Mouse (Mus musculus) heart, postnatal 36 days (tissue): Measurements from ENCODE around the gene Tbcb. TPM values are rescaled to one million over a fixed set of nuclear protein-coding genes. Genes with fewer than 3 reads are reported as not detected.
"Not testable (repeated sequence)": the region's sequence is repeated elsewhere in the genome, so short reads cannot be mapped to it uniquely, and the experiment has no call there.

Experiments used
- DNase-seq, 2 experiments: peaks; one replicate each; pipeline ENCODE4 v3.0.0; 2021 to 2022
- intact Hi-C: fragments of 180-260 bp; cut with DNase I; formaldehyde crosslinking; loops from one replicate; pipeline ENCODE4 v1.15.1; 2025
- total RNA-seq, 2 experiments: library from RNA; stranded (reverse); gene quantifications; 2 replicates each; pipeline ENCODE4 v1.2.3; 2021

Gene Tbcb
- total RNA-seq, result 10 to 100 TPM; 58.8 to 61.7 TPM

DNA sequence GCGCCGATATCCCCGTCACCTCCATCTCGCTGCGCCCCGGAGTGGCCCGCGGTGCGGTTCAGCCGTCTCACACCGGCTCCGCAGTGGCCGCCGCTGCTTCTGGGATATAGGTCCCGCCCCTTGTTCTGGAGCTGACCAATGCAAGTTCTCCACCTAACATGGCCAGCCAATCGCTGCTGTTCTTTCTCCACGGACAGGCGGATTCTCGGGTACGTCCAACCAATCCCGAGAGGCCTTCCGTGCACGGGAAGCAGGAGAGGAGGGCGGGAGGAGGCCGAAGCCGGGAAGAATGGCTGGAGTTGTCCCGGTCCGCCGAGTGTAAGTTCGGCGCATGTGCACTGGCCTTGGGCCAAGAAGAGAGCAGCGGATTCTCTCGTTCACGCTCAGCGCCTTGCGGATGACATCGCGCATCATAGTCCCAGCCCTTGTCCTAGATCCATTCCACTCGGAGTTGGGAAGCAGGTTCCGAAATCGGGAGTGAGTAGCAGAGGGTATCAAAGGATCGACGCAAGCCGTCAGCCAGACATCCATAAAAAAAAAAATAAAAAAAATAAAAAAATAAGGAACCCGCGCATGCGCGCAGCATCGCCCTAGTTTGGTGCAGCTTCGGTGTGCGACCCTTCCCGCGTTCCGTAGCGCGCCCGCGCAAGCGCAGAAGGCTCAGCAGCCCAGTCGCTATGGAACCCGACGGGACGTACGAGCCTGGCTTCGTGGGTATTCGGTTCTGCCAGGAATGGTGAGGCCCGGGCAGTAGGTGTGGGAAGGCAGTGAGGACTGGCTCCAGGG, at the start of gene Tbcb, which contains the start of gene Polr2i:
Gene Tbcb (minus strand): TSS at position 604 of the 786 bp plus-strand sequence.
Gene Polr2i (plus strand): TSS at position 280 of the 786 bp plus-strand sequence.
- peak; percentile 97 to 98 for DNase-seq
- intact Hi-C loops, result no loop called here

DNA sequence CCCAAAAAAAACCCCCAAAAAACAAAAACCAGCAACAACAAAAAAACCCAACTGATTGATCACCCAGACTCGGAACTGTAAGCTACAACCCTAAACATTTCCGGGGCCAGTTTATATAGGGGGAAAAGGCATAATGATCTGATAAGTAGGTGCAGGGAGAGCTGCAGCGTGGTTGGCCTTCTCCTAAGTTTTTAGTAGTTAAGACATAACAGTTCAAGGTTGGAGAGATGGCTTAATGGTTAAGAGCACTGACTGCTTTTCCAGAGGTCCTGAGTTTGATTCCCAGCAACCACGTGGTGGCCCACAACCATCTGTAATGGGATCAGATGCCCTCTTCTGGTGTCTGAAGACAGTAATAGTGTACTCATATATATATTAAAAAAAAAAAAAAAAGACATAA, 49.5 kb upstream of the Tbcb start:
- no peak for DNase-seq
- intact Hi-C loops, result loop anchor here (5.0 kb wide), 1 partner anchor 114 kb away; the partner anchor contains the start of gene Zfp146

DNA sequence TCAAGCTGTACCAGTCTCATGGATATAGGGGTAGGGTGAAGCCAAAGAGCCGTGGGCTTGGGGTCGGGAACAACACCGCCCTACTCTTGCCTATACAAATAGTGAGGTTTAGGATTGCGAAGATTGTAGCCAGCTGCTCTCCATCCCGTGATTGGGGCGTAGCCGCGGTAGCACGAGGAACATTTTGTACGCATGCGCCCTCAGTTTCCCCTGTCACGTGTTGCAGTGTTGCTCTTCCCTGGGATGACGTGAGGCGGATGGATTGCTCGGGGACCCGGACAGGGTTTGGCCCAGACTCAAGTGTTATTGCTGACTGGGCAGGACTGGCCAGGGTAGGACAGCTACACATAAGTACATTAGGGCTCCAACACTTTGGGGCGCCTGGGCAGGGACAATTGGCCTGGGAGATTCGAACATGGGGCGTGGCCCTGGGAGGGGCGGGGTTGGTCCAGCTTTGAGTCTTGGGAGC, 48.6 kb upstream of the Tbcb start:
- peak; percentile 81 to 88 for DNase-seq
- intact Hi-C loops, result loop anchor here (5.0 kb wide), 1 partner anchor 113 kb away; the partner anchor contains the start of gene Zfp146

DNA sequence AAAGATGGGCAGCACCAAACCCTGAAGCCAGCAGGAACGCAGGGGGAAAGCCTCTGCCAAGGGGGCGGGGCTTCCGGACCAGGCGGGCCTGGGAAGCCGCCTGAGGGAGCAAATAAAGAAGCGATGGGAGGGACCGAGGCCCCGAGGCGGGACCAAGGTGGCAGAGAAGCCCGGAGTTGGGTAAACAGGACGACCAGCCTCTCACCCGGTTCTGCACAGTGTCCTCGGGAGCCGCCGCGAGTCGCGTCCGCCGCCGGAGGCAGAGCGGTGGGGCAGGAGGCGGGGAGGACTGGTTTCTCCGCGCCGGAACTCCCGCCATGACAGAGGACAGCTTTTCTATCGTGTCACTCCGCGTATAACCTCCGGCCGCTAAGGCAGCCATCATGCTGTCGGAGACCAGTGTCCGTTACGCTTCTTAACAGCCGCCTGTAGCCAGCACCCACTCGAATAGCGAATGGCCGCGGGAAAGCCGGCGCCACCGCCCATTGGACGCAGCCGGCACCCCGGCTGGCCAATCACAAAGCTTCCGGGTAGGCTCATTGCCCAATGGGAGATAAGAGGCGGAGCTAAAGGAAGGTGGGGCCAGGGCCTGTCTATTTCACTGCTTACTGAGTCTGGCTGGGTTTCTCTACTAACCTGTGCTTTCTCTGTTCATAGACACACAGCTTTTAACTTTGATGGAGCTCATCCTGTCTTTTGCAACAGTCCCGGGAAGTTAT, 48.0 kb upstream of the Tbcb start, which contains the start of the genes Thap8 and Wdr62:
Gene Thap8 (plus strand): TSS at position 144 of the 719 bp plus-strand sequence.
Gene Wdr62 (minus strand): TSS at position 469 of the 719 bp plus-strand sequence.
- intact Hi-C loops, result loop anchor here (5.0 kb wide), 1 partner anchor 113 kb away; the partner anchor contains the start of gene Zfp146
- DNase-seq, result peak; percentile 88 to 89

DNA sequence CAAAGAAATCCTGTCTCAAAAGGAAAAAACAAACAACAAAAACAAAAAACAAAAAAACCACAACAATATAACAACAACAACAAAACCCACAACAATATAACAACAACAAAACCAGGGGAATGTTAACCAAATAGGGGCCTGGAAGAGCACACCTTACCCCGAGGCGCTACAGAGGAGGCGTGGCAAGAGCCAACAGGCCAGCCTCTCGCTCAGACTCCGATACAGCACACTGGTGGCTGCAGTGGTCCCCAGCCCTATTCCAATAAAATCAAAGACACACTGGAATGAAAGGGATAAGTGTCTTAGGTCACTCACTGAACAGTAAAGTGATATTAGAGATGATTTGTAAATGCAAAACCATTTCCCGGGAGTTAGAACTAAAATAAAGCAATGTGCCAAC, 47.5 kb upstream of the Tbcb start:
- intact Hi-C loops, result no loop called here
- no peak for DNase-seq

DNA sequence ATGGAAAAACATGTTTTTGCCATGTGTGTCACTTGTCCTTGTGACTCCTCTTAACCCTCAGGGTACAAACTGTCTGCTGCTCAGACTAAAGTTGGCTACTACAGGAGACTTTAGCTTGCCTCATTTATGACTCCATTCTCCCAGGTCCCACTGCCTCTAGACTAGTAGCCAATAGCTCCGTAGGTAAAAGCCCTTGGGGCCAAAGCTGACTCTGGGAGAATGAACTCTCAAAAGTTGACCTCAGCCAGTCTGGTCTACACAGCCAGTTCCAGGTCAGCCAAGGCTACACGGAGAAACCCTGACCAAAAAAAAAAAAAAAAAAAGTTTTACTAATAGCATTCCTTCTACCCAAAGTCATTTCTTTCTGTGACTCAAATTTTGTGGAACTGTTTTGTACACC, 46.8 kb upstream of the Tbcb start:
- intact Hi-C loops, result no loop called here
- no peak for DNase-seq

DNA sequence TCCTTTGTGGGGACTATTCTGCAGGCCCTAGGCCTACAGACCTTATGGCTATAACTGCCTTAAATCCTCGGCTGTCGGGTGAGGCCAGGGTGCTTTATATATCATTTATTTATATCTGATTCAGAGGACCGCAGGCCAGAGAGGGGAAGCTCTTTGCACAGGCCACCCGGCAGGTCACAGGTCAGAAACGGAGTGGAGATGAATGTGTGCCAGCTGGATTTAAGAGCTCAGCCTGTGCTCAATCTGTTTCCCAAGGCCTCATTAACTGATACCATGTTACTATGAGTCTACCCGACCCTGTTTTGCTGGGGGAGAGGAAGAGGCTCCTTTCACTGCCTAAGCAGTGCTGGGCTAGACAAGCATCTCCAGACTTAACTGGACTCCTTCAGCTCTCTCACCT, 42.3 kb upstream of the Tbcb start:
- DNase-seq, result no peak
- intact Hi-C loops, result no loop called here

DNA sequence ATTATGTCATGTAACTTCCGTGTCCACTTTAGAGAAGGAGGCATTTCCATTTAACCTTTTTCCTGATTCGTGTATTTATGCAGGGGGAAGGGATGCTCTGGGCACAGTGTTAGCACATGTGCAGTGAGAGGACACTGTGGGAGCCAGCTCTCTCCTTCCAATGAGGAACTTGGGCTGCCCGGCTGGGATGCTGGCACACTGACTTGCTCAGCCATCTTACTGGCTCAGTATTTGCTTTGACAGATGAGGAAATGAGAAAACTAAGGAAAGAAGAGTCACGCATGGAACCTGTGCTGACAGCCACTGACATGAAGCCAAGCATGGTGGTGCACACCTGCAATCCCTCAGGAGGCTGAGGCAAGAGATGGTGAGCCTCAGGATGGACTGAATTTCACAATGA, 37.6 kb upstream of the Tbcb start:
- intact Hi-C loops, result no loop called here
- DNase-seq, result no peak

DNA sequence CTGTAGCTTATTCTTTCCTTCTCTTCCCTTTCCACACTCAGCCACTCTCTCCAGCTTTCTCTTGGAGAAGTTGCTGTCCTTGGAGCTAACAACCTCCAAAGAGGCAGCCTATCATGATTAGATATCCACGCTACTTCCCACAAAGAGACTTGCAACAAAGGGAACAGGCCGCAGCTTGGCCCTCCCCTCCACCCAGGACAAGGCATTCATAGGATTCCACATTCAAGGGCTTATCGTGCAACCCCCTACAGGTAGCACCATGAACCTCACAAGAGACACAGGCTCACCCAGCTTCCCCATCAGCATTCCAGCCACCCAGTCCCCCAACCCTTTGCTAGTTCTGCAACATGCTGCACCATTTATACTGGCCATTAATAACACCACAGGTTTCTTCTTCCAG, 34.7 kb upstream of the Tbcb start:
- no peak for DNase-seq
- intact Hi-C loops, result no loop called here

DNA sequence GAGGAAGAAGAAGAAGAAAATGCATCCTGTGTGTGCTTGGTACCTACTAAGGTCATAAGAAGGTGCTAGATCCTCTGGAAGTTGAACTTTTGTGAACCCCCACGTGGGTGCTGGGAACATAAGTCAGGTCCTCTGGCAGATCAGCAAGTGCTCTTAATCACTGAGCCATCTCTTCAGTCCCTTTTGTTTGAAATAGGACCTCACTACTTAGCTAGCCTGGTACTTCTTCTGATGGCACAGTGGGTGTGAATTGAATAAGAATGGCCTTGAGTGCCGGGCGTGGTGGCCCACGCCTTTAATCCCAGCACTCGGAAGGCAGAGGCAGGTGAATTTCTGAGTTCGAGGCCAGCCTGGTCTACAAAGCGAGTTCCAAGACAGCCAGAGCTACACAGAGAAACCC, 33.9 kb upstream of the Tbcb start:
- intact Hi-C loops, result no loop called here
- DNase-seq, result no peak

DNA sequence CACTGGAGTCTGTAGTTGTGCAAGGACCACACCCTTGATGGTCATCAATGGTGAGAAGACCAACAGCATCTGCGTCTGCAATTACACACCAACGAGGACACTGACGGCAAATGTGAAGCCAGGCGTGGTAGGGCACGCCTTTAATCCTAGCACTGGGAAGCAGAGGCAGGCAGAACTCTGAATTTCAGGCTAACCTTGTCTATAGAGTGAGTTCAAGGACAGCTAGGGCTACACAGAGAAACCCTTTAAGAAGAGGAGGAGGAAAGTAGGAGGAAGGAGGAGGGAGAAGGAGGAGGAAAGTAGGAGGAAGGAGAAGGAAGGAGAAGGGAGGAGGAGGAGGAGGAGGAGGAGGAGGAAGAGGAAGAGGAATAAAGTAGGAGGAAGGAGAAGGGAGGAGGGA, 33.5 kb upstream of the Tbcb start:
- DNase-seq, result no peak
- intact Hi-C loops, result no loop called here

DNA sequence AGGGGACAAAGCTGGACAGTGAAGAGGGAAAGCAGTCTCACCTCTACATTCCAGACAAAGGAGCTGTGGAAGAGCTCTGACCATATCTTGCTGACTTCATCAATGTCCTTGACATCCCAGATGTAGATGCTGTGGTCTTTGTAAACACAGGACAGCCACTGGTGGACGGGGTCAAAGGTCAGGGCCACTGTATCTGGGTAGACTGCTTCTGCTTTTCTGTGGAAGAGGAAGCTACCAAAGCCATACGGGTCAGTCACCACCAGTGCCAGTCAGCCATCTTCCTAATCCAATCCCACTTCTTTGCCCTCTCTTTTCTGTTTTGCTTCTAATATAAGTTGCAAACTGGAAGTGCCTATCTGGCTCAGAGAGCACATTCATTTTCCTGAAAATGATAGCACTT, 33.0 kb upstream of the Tbcb start:
- no peak for DNase-seq
- intact Hi-C loops, result no loop called here

DNA sequence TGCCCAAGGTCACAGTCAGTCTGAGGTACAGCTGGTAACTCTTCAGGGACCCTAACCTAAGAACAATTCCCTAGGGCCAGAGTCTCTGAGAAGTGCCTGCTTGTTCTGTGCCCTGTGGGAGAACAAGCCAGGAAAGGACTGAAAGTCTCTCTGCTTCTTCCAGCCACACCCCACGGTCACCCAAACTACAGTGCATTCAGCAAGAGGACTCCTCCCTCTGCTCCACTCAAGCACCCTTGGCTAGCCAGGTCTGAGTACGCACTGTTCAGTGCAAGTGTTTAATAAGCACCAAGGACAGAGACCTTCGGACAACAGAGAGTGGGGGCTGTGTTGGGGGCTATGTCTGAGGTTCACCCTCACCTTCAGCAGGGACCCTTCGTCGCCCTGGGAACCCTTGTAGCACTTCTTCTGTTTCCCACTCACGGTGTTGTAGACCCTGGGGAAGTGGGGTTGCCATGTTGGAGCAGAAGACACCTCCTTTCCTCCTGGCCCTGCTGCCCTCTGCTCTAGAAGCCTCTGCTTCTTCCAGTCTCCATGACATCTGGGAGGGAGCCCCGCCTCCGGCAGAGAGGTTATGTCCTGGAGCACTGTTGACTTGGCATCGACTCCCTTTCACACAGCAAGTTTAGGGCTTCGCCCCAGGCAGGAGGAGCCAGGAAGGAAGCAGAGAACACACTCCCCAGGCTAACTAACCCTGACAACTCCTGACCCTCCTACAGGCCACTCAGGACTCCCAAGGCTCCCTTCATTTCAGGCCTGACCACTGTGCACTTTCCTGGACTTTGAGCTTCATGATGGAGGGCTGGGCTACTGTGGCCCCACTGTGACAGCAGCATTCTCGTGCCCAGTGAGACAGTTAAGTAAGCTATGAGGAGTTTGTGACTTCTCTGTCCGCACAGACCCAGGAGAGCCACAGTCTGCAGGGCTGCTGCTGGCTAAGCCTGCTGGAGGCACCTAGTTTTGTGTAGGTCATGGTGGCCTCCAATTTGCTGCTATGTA, 20.2 kb upstream of the Tbcb start:
- no peak for DNase-seq
- intact Hi-C loops, result no loop called here

DNA sequence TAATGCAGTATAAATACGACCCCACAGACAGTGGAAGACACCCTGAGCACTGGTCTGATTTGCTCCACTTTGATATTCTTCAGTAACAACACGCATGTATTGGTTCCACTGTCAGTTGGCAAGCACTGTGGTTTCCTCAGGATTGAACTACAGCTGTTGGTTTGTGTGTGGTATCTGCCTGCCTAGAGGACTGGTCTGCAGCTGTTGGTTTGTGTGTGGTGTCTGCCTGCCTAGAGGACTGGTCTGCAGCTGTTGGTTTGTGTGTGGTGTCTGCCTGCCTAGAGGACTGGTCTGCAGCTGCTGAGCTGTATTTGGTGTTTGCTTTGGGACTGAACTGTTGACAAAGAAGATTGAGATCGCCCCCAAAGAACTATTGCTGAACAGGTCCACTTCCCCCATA, 5.3 kb upstream of the Tbcb start:
- DNase-seq, intact Hi-C loops: not testable (repeated sequence)

DNA sequence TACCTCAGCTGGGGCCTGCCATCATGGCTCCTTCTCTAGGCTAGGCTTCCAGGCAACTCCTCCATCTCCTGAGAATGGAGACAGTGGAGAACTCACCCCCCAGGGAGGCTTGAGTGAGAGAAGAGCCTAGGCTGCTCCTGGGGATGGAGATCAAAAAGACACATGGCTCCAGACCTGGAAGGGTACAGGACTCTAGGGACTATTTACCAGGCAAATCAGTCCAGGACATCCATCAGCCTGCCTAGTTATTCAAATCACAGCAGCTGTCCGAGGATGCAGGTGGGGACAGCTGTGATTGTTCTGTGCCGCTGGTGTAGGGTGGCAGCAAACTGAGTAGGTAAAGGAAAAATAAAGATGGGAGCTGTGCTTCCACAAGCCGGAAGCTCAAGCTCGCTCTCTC, 3.6 kb upstream of the Tbcb start, which contains the start of gene Ovol3:
Gene Ovol3 (minus strand): TSS at position 101 of the 400 bp plus-strand sequence.
- intact Hi-C loops, result no loop called here
- DNase-seq, result no peak

DNA sequence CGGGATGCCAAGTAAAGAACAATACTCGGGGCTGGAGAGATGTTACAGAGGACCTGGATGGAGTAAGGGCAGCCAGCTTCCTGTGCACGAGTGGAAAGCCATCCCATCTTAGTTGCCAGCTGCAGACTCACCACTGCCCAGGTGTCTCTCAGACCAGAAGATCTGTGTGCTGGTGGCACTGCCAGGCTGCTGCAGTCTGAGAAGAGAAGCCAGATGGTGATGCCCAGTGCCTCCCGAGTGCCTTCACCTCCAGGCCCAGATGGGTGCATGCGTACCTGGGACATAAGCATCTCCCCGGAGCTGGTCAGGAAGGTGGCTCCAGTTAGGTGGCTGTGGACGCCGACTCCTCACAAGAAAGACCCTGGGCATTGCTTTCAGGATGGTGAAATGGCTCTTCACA, 3.0 kb upstream of the Tbcb start:
- DNase-seq, result no peak
- intact Hi-C loops, result no loop called here

DNA sequence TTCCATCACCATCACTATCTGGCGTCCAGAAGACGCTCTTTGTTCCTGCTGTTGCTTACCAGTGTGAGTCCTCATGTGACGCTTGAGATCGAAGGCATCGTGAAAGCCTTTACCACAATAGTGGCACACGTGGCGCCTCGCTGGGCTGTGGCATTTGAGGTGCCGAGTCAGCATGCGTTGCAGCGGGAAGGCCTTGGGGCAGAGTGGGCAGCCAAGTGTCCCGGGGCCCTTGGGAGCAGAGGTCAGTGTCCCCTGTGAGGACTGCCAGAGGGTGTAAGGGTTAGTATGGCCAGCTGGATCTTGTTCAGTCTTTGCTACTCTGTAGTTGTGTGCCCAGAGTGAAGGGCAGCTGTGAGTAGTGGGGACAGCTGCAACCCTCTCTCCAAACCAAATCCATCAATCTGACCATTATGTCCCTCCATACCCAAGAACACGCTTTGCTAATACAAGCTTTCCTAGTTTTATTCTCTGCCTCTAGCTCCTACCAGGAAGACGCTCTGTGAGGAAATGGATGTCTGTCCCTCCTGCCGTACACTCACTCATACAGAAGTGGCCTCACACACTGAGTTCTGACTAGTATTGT, 2.3 kb upstream of the Tbcb start:
- DNase-seq, result no peak
- intact Hi-C loops, result no loop called here

DNA sequence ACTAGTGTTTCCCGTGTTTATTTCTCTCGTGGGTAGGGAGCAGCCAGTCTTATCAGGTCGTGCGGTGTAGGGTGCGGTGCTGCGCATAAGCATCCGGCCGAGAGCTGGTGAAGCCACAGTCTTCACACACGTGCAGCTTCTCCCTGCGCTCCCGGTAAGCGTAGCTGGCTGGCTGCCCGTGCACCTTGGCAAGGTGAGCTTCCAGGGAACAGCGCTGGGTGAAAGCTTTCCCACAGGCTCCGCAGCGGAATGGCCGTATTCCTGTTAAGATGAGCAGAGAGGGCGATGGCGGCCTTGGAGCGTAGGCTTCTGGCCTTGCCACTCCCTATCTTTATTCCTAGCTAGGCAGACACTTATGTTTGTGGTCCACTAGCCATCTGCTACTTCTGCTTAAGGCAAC, 1.3 kb upstream of the Tbcb start:
- intact Hi-C loops, result no loop called here

DNA sequence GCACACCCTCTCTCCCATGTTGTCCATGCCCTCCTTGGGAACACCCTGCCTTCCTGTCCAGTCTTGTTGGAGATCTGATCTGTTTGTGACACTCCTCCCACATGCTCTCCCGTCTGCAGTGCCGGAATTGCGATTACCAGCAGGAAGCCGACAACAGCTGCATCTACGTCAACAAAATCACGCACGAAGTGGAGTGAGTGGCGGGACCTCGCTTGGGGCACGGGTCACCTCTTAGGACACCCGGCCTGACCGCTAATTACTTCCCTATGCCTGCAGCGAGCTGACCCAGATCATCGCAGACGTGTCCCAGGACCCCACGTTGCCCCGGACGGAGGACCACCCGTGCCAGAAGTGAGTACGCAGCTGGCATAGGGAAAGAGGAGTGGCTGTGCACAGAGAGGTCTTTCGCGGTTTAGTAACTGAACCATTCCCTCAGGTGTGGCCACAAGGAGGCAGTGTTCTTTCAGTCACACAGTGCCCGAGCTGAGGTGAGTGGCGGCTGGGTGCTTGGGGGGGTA, 618 bp upstream of the Tbcb start:
- intact Hi-C loops, result no loop called here
- DNase-seq, result peak in 1 of 2 experiments; percentile 53

More for the DNA sequence above, 1.3 kb upstream of the Tbcb start:
- no peak for DNase-seq

DNA sequence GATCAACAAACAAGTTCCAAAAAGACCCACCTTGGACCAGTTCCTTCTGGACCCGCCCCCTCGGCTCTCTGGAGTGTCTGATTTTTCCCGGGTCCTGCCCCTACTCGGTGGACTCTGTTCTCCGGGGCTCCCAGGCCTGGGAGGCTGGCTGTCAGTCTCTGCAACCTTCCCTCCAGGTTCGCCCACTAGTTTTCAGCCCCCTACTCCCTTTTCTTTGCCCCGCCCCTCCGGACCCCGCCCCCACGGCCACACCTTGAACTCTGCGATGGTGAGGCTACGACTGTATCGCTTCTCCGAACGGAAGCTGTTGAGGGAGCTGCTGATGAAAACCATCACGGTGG, 774 bp downstream of the Tbcb start:
- intact Hi-C loops, result no loop called here
- no peak for DNase-seq
